Mouse (Mus musculus) erythroblast, adult 5-6 weeks (primary cell): ENCODE results near the gene Gm5795. TPM values are rescaled to one million over a fixed set of nuclear protein-coding genes. Genes with fewer than 3 reads are reported as not detected.
"Not testable (repeated sequence)": the region's sequence is repeated elsewhere in the genome, so short reads cannot be mapped to it uniquely, and the experiment has no call there.

ENCODE experiments used
- ATAC-seq: replicated peaks from 2 replicates; pipeline ENCODE4 v1.8.0; 2016; ENCODE audit warnings: moderate number of reproducible peaks, mild to moderate bottlenecking, moderate TSS enrichment, inconsistent platforms; ENCODE audit not compliant: poor library complexity, low FRiP score, severe bottlenecking
- total RNA-seq, 2 experiments: library from RNA; stranded (forward) in 1 of 2; stranded (reverse) in 1 of 2; fragments of 150-400 nt in 1 of 2; fragments of 200-764, 138-1000 nt in 1 of 2; gene quantifications; 2 replicates each; pipeline versions ENCODE4 v1.2.3 to v1.2.4; 2015 to 2017; ENCODE audit warnings: low replicate concordance in 2 of 2

The Gm5795 gene
- total RNA-seq (2015; ENCODE audit: low replicate concordance): not detected in 2 replicates
- total RNA-seq (2017; ENCODE audit: low replicate concordance): not detected in 2 replicates

- not testable (repeated sequence) for ATAC-seq
These were observed at the start of gene Gm5795 for GRCm38 (mm10) chr14:3187955-3188354. Gene Gm5795 (plus strand): TSS chr14:3188255.

DNA sequence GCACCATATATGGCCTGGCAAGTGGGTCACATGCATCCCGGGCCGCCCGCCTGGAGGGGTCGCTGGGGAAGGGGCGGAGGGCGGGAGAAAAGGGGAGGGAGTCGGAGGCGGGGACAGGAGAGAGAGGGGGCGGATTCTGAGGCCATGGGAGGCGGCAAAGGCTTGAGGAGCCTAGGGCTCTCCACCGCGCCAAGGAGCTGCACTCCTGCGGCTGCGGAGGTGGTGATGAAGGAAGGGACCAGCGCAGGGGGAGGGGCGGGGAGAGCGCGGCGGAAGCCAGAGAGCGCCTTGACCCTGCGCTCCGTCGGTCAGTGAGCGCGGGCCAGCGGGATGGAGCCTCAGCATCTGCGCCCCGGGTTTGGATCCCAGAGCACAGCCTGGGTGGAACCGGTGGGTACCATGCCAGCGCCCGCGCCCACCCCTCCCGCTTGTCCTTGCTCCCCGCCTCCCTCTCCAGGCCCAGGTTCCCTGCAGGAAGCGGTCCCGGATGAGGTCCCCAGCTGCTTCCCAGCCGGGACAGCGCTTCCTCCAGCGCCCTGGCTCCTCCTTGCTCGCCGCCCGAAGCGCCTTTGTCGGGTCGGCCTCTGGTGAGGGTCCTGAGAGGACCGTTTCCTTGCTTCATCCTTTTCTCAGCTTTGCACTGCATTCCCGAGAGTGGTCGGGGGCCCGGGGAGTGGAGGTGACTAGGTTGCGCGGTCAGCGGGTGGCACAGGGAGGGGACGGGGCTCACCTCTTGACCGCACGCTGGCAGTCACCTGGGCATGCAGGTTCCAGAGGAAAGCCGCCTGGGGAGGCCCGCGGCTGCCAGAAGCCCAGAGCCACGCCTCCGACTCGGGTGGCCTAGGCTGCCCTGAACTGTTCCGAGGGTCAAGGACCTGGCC lies 20.5 kb downstream of the Gm5795 start, which contains the start of gene D830030K20Rik:
Gene D830030K20Rik (plus strand): TSS at position 217 of the 881 bp plus-strand sequence.
- not testable (repeated sequence) for ATAC-seq

DNA sequence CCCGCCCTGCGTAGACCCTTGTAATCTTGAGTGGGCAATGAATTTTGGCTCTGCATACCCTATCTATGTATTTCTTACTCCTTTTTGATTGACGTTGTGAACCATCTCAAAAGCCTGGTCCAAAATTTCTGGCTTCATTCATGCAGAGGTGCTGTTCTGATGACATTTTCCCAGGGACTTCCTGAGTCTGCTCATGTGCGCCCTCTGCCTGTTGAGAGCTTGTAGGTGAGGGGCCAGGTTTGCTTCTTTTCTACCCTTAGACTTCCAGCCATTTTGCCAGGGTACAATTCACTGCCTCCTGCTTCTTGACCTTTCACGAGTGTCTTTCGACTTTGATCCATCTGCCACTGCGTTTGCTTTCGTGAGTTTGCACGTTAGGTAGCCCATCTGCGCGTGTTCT lies 21.3 kb downstream of the Gm5795 start:
- ATAC-seq: not testable (repeated sequence)

Other genes with a start within 250 kb of the Gm5795 start
- not detected in 2 replicates for gene Gm2888, start 158.3 kb upstream of the Gm5795 start, total RNA-seq (2015; ENCODE audit: low replicate concordance)
- gene Gm2888, start 158.3 kb upstream of the Gm5795 start, total RNA-seq (2017; ENCODE audit: low replicate concordance): not detected in 2 replicates
- gene Gm2897, start 139.0 kb upstream of the Gm5795 start, total RNA-seq (2015; ENCODE audit: low replicate concordance): not detected in 2 replicates
- not detected in 2 replicates for gene Gm2897, start 139.0 kb upstream of the Gm5795 start, total RNA-seq (2017; ENCODE audit: low replicate concordance)
- not detected in 2 replicates for gene Gm10340, start 54.3 kb upstream of the Gm5795 start, total RNA-seq (2015; ENCODE audit: low replicate concordance)
- gene Gm10340, start 54.3 kb upstream of the Gm5795 start, total RNA-seq (2017; ENCODE audit: low replicate concordance): not detected in 2 replicates
- not detected in 2 replicates for gene D830030K20Rik, start 20.2 kb downstream of the Gm5795 start, total RNA-seq (2015; ENCODE audit: low replicate concordance)
- not detected in 2 replicates for gene D830030K20Rik, start 20.2 kb downstream of the Gm5795 start, total RNA-seq (2017; ENCODE audit: low replicate concordance)
- not detected in 2 replicates for gene Gm2956, start 144.4 kb downstream of the Gm5795 start, total RNA-seq (2015; ENCODE audit: low replicate concordance)
- not detected in 2 replicates for gene Gm2956, start 144.4 kb downstream of the Gm5795 start, total RNA-seq (2017; ENCODE audit: low replicate concordance)
- gene Gm10413, start 206.8 kb downstream of the Gm5795 start, total RNA-seq (2015; ENCODE audit: low replicate concordance): not detected in 2 replicates
- not detected in 2 replicates for gene Gm10413, start 206.8 kb downstream of the Gm5795 start, total RNA-seq (2017; ENCODE audit: low replicate concordance)
- not detected in 2 replicates for gene Gm10409, start 224.4 kb downstream of the Gm5795 start, total RNA-seq (2015; ENCODE audit: low replicate concordance)
- not detected in 2 replicates for gene Gm10409, start 224.4 kb downstream of the Gm5795 start, total RNA-seq (2017; ENCODE audit: low replicate concordance)
- gene Gm3005, start 239.8 kb downstream of the Gm5795 start, total RNA-seq (2015; ENCODE audit: low replicate concordance): not detected in 2 replicates
- not detected in 2 replicates for gene Gm3005, start 239.8 kb downstream of the Gm5795 start, total RNA-seq (2017; ENCODE audit: low replicate concordance)